Mouse (Mus musculus) CH12.LX (cell line): Measurements from ENCODE around the gene Alppl2. TPM values are rescaled to one million over a fixed set of nuclear protein-coding genes. Genes with fewer than 3 reads are reported as not detected.

ENCODE experiments used
- DNase-seq: peaks from one replicate; pipeline ENCODE4 v3.0.0-alpha.2; 2013; ENCODE audit errors: extremely low read depth
- H3K27ac ChIP-seq: 2 replicates; pipeline ENCODE4 v1.5.1; 2012; ENCODE audit warnings: low read depth, mild to moderate bottlenecking, control low read depth, moderate library complexity; ENCODE audit not compliant: insufficient read depth
- H3K27me3 ChIP-seq: replicated peaks from 2 replicates; pipeline ENCODE3; 2012; ENCODE audit warnings: inconsistent platforms
- H3K36me3 ChIP-seq, 2 experiments: replicated peaks in 1 of 2; 2 replicates each; pipeline versions ENCODE3 to v1.6.1; 2012; ENCODE audit warnings: inconsistent platforms in 1 of 2, low read length in 1 of 2, mild to moderate bottlenecking in 1 of 2, mixed read lengths in 1 of 2, moderate library complexity in 1 of 2; ENCODE audit not compliant: control insufficient read depth in 1 of 2, insufficient read depth in 1 of 2
- H3K4me1 ChIP-seq, 2 experiments: 2 replicates each; pipeline ENCODE4 v1.6.1; 2012; ENCODE audit warnings: inconsistent platforms in 1 of 2, moderate library complexity in 1 of 2; ENCODE audit not compliant: insufficient read depth in 2 of 2, control insufficient read depth in 1 of 2
- H3K4me2 ChIP-seq: 2 replicates; pipeline ENCODE4 v1.6.1; 2012; ENCODE audit warnings: low read depth, mild to moderate bottlenecking, control low read depth; ENCODE audit not compliant: poor library complexity, insufficient read depth, severe bottlenecking
- H3K4me3 ChIP-seq, 3 experiments: fragments of 150-350 bp in 1 of 3; sonication (generic) in 1 of 3; replicated peaks in 1 of 3; 2 replicates each; pipeline versions ENCODE3 to v1.5.1; 2011 to 2012; ENCODE audit warnings: low read depth in 2 of 3, low read length in 2 of 3, mild to moderate bottlenecking in 2 of 3, moderate library complexity in 2 of 3, control low read depth in 1 of 3, improper control_type of control experiment in 1 of 3, inconsistent platforms in 1 of 3, mixed read lengths in 1 of 3; ENCODE audit not compliant: poor library complexity in 1 of 3
- H3K79me2 ChIP-seq: replicated peaks from 2 replicates; pipeline ENCODE4 v1.6.1; 2012; ENCODE audit warnings: mild to moderate bottlenecking, moderate library complexity; ENCODE audit not compliant: control insufficient read depth, poor library complexity, insufficient read depth, severe bottlenecking; ENCODE audit errors: extremely low read depth
- H3K9ac ChIP-seq: 2 replicates; pipeline ENCODE4 v1.6.1; 2012; ENCODE audit warnings: low read depth, mild to moderate bottlenecking, control low read depth, moderate library complexity; ENCODE audit not compliant: insufficient read depth
- H3K9me3 ChIP-seq: replicated peaks from 2 replicates; pipeline ENCODE3; 2012; ENCODE audit warnings: low read length, inconsistent platforms, mixed read lengths
- E2F4 ChIP-seq: IDR thresholded peaks from 2 replicates; pipeline ENCODE4 v1.6.1; 2011; ENCODE audit warnings: low read depth, low read length, improper control_type of control experiment; ENCODE audit not compliant: insufficient replicate concordance
- ETS1 ChIP-seq: conservative IDR thresholded peaks from 2 replicates; pipeline ENCODE4 v1.6.1; 2012; ENCODE audit warnings: low read depth, mild to moderate bottlenecking, inconsistent platforms, low read length, improper control_type of control experiment, moderate library complexity
- KAT2A ChIP-seq: IDR thresholded peaks from 2 replicates; pipeline ENCODE4 v1.6.1; 2012; ENCODE audit warnings: low read length, improper control_type of control experiment, inconsistent platforms; ENCODE audit not compliant: insufficient replicate concordance
- MEF2A ChIP-seq: IDR thresholded peaks from 2 replicates; pipeline ENCODE4 v1.6.1; 2014; ENCODE audit warnings: low read depth, mild to moderate bottlenecking, inconsistent platforms, low read length, improper control_type of control experiment, borderline replicate concordance
- MYC ChIP-seq: IDR thresholded peaks from 2 replicates; pipeline ENCODE4 v1.6.1; 2011; ENCODE audit warnings: low read depth, mild to moderate bottlenecking, improper control_type of control experiment, low read length
- NELFE ChIP-seq: IDR thresholded peaks from 2 replicates; pipeline ENCODE4 v1.6.1; 2011; ENCODE audit warnings: low read depth, low read length, improper control_type of control experiment
- PAX5 ChIP-seq: IDR thresholded peaks from 2 replicates; pipeline ENCODE4 v1.6.1; 2012; ENCODE audit warnings: low read length, inconsistent platforms, mixed read lengths
- RAD21 ChIP-seq: IDR thresholded peaks from 2 replicates; pipeline ENCODE4 v1.6.1; 2011; ENCODE audit warnings: low read depth, mild to moderate bottlenecking, low read length, improper control_type of control experiment, moderate library complexity
- SMC3 ChIP-seq: IDR thresholded peaks from 2 replicates; pipeline ENCODE4 v1.6.1; 2011; ENCODE audit warnings: low read depth, low read length, improper control_type of control experiment
- TCF12 ChIP-seq: IDR thresholded peaks from 2 replicates; pipeline ENCODE4 v1.6.1; 2014; ENCODE audit warnings: low read depth, mild to moderate bottlenecking, inconsistent platforms, low read length, improper control_type of control experiment
- UBTF ChIP-seq: IDR thresholded peaks from 2 replicates; pipeline ENCODE4 v1.6.1; 2012; ENCODE audit warnings: low read depth, mild to moderate bottlenecking, inconsistent platforms, low read length, improper control_type of control experiment, moderate library complexity
- USF1 ChIP-seq: IDR thresholded peaks from 2 replicates; pipeline ENCODE4 v1.6.1; 2014; ENCODE audit warnings: low read depth, mild to moderate bottlenecking, inconsistent platforms, low read length, improper control_type of control experiment
- USF2 ChIP-seq: conservative IDR thresholded peaks from 2 replicates; pipeline ENCODE4 v1.6.1; 2011; ENCODE audit warnings: low read depth, low read length, improper control_type of control experiment
- dilution Hi-C: fragments of 300-500 bp; cut with MboI; formaldehyde crosslinking; loops from 2 replicates; pipeline ENCODE4 v1.14.3; 2020; ENCODE audit warnings: low sequenced_read_pairs; ENCODE audit not compliant: extremely low pct_unique_long_range_greater_than_20kb, extremely low pct_ligation_motif_present
- in situ Hi-C: fragments of 300-500 bp; cut with MboI; formaldehyde crosslinking; loops from 3 replicates; pipeline ENCODE4 v1.14.3; 2019; ENCODE audit warnings: low sequenced_read_pairs, low pct_ligation_motif_present, low pct_unique_long_range_greater_than_20kb, mixed read lengths
- polyA plus RNA-seq: library from polyadenylated mRNA; unstranded; fragments of >175 nt; gene quantifications from 2 replicates; pipeline ENCODE4 v1.2.1, GENCODE M21; 2012; ENCODE audit warnings: low read depth; ENCODE audit not compliant: insufficient read length
- total RNA-seq, 2 experiments: library from RNA; depleted of rRNA; stranded (reverse); fragments of 300-350 nt in 1 of 2; fragments of >200 nt in 1 of 2; gene quantifications; 2 replicates each; pipeline ENCODE4 v1.2.3; 2012 to 2014

Alppl2 gene
- total and polyA plus RNA-seq, 3 experiments, result not detected

DNA sequence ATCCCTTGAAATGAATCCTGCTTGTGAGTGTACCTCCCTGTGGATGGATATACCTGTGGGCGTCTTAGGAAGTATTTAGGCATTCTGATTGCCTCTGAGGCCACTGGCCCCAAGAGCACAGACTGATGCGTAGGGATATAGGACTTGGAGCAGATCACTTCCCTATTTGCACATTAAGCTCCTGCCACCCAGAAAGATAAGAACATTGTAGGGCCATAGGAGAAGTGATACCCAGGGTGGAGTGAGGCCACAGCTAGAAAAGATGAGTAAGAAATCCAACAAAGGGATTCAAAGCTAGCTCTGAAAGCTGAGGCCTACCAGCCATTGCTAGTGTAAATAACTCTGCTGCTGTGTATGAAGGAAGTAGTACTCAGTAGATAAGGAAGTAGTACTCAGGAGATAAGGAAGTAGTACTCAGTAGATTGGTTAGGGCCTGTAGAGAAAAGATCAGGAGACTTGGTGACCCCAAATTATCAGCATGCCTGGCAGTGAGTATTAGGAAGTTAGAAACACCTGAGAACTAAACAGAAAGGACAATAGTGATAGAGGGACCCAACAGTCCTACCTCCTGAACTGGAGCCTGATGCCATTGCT, 51.2 kb downstream of the Alppl2 start:
- H3K27me3 ChIP-seq, result no peaks in the 10 kb centered on the region
- dilution Hi-C loops, result no loop called here
- no peak for TF ChIP-seq TCF12
- no peak for TF ChIP-seq USF2
- TF ChIP-seq SMC3, result no peak
- TF ChIP-seq RAD21, result no peak
- TF ChIP-seq MEF2A, result no peak
- no peak for TF ChIP-seq E2F4
- no peak for TF ChIP-seq KAT2A
- TF ChIP-seq ETS1, result no peak
- TF ChIP-seq NELFE, result no peak
- TF ChIP-seq PAX5, result no peak
- TF ChIP-seq UBTF, result no peak
- no peak for TF ChIP-seq MYC
- no peak for TF ChIP-seq USF1
- TF ChIP-seq, all 38 proteins: peak for 0
- Histone ChIP-seq H3K4me1 (peaks cover 4 to 46% of the 10 kb centered on the region in 2 experiments), H3K9me3 (no peaks in the 10 kb centered on the region), H3K27ac (no peak overlapping the region), H3K4me2 (no peak overlapping the region), H3K4me3 (no peak overlapping the region), H3K36me3 (peaks cover 0 to 2% of the 10 kb centered on the region in 2 experiments), H3K9ac (no peak overlapping the region), H3K79me2 (no peaks in the 10 kb centered on the region)
- DNase-seq, result no peak
- in situ Hi-C loops, result loop anchor here (25.0 kb wide), 1 partner anchor 601 kb away; the partner anchor contains the start of genes Nmur1 and Tex44

Other genes starting within 250 kb of the Alppl2 start
- gene Alpi, start 11.7 kb upstream of the Alppl2 start, total RNA-seq (2012; rRNA removed), result not detected in 2 replicates
- gene Alpi, start 11.7 kb upstream of the Alppl2 start, total RNA-seq (2014; rRNA removed), result not detected in 2 replicates
- gene Alpi, start 11.7 kb upstream of the Alppl2 start, polyA plus RNA-seq, result not detected in 2 replicates
- gene Akp3, start 35.0 kb upstream of the Alppl2 start, total RNA-seq (2012; rRNA removed), result not detected in 2 replicates
- not detected in 2 replicates for gene Akp3, start 35.0 kb upstream of the Alppl2 start, total RNA-seq (2014; rRNA removed)
- gene Akp3, start 35.0 kb upstream of the Alppl2 start, polyA plus RNA-seq, result not detected in 2 replicates
- gene Ecel1, start 66.6 kb upstream of the Alppl2 start, total RNA-seq (2012; rRNA removed), result not detected in 2 replicates
- gene Ecel1, start 66.6 kb upstream of the Alppl2 start, total RNA-seq (2014; rRNA removed), result not detected in 2 replicates
- gene Ecel1, start 66.6 kb upstream of the Alppl2 start, polyA plus RNA-seq, result not detected in 2 replicates
- gene Prss56, start 93.4 kb upstream of the Alppl2 start, total RNA-seq (2012; rRNA removed), result not detected in 2 replicates
- not detected in 2 replicates for gene Prss56, start 93.4 kb upstream of the Alppl2 start, total RNA-seq (2014; rRNA removed)
- gene Prss56, start 93.4 kb upstream of the Alppl2 start, polyA plus RNA-seq, result not detected in 2 replicates
- not detected in 2 replicates for gene Chrnd, start 100.7 kb upstream of the Alppl2 start, total RNA-seq (2012; rRNA removed)
- gene Chrnd, start 100.7 kb upstream of the Alppl2 start, total RNA-seq (2014; rRNA removed), result not detected in 2 replicates
- 0.13 TPM in 1 of 2 replicates, not detected in the other for gene Chrnd, start 100.7 kb upstream of the Alppl2 start, polyA plus RNA-seq
- gene Chrng, start 114.7 kb upstream of the Alppl2 start, total RNA-seq (2012; rRNA removed), result 0.04 TPM in 2 replicates
- not detected in 2 replicates for gene Chrng, start 114.7 kb upstream of the Alppl2 start, total RNA-seq (2014; rRNA removed)
- gene Chrng, start 114.7 kb upstream of the Alppl2 start, polyA plus RNA-seq, result not detected in 2 replicates
- 175 and 208 TPM in 2 replicates for gene Eif4e2, start 124.0 kb upstream of the Alppl2 start, total RNA-seq (2012; rRNA removed)
- 228 and 245 TPM in 2 replicates for gene Eif4e2, start 124.0 kb upstream of the Alppl2 start, total RNA-seq (2014; rRNA removed)
- gene Eif4e2, start 124.0 kb upstream of the Alppl2 start, polyA plus RNA-seq, result 264 and 289 TPM in 2 replicates
- gene Efhd1, start 174.4 kb upstream of the Alppl2 start, total RNA-seq (2012; rRNA removed), result 0.25 and 1.2 TPM in 2 replicates
- gene Efhd1, start 174.4 kb upstream of the Alppl2 start, total RNA-seq (2014; rRNA removed), result 0.12 and 0.22 TPM in 2 replicates
- 0.13 TPM in 1 of 2 replicates, not detected in the other for gene Efhd1, start 174.4 kb upstream of the Alppl2 start, polyA plus RNA-seq
- 74.7 and 93.5 TPM in 2 replicates for gene Gigyf2, start 237.1 kb upstream of the Alppl2 start, total RNA-seq (2012; rRNA removed)
- 84.5 and 87.3 TPM in 2 replicates for gene Gigyf2, start 237.1 kb upstream of the Alppl2 start, total RNA-seq (2014; rRNA removed)
- 156 and 173 TPM in 2 replicates for gene Gigyf2, start 237.1 kb upstream of the Alppl2 start, polyA plus RNA-seq